Mouse (Mus musculus): Measurements from ENCODE around the gene Sh3bgrl3. TPM values are rescaled to one million over a fixed set of nuclear protein-coding genes. Genes with fewer than 3 reads are reported as not detected.
"Not testable (repeated sequence)": the region's sequence is repeated elsewhere in the genome, so short reads cannot be mapped to it uniquely, and the experiment has no call there.

Gene Sh3bgrl3
- total and polyA plus RNA-seq, 2 experiments: 6.0 to 45.0 TPM

GRCm38 (mm10) chr4:134164591-134164990 lies 36.0 kb upstream of the Sh3bgrl3 start:
- peak overlapping the region; percentile 38; the same call in 1 of the 2 replicates for H3K4me3 ChIP-seq (ENCODE audit: insufficient read depth, low read depth, low read length)
- WGBS: 64% methylated on average over 5 of the region's 6 CpGs
- no peak for TF ChIP-seq CTCF (IDR thresholded peaks at IDR 0.05; ENCODE audit: low read depth, low read length)
- H3K36me3 ChIP-seq (ENCODE audit: control insufficient read depth, insufficient read depth, low read length): peaks cover 17% of the 10 kb centered on the region
- H3K27ac ChIP-seq (replicated peaks; ENCODE audit: insufficient read depth, low read depth, low read length): peak overlapping the region; percentile 37
- H3K4me1 ChIP-seq (ENCODE audit: control insufficient read depth, insufficient read depth, low read length): peaks cover 2% of the 10 kb centered on the region; the same call in 1 of the 2 replicates
- DNase-seq (ENCODE audit: extremely low read depth, low read depth, low spot score): no peak
- peak overlapping the region; percentile 30; the same call in 1 of the 2 replicates for H3K9ac ChIP-seq (ENCODE audit: low read depth, low read length)
- no peaks in the 10 kb centered on the region for H3K27me3 ChIP-seq (ENCODE audit: control insufficient read depth, insufficient read depth, low read length)
- H3K79me2 ChIP-seq (ENCODE audit: control insufficient read depth, insufficient read depth, low read length): peaks cover 4% of the 10 kb centered on the region; the same call in 1 of the 2 replicates

GRCm38 (mm10) chr4:134160071-134160470 lies 31.5 kb upstream of the Sh3bgrl3 start:
- Histone ChIP-seq H3K9ac (ENCODE audit: low read depth, low read length) (peak overlapping the region; percentile 27), H3K4me1 (ENCODE audit: control insufficient read depth, insufficient read depth, low read length) (peaks cover 15% of the 10 kb centered on the region), H3K27ac (replicated peaks; ENCODE audit: insufficient read depth, low read depth, low read length) (peak overlapping the region; percentile 45), H3K4me3 (ENCODE audit: insufficient read depth, low read depth, low read length) (peak overlapping the region; percentile 57)
- 4% methylated on average over 30 of the region's 30 CpGs for WGBS
- H3K79me2 ChIP-seq (ENCODE audit: control insufficient read depth, insufficient read depth, low read length); H3K27me3 ChIP-seq (ENCODE audit: control insufficient read depth, insufficient read depth, low read length); H3K36me3 ChIP-seq (ENCODE audit: control insufficient read depth, insufficient read depth, low read length): not testable (repeated sequence)
- 0 out of 2 replicates have a peak, but pooled peaks have one; percentile 34 for TF ChIP-seq POLR2A (IDR thresholded peaks at IDR 0.05; ENCODE audit: extremely low read depth, insufficient read depth, low read length)
- DNase-seq (ENCODE audit: extremely low read depth, low read depth, low spot score): peak; percentile 68

- TF ChIP-seq CTCF (IDR thresholded peaks at IDR 0.05; ENCODE audit: low read depth, low read length) (no peak), POLR2A (IDR thresholded peaks at IDR 0.05; ENCODE audit: extremely low read depth, insufficient read depth, low read length) (no peak)
- Histone ChIP-seq H3K36me3 (ENCODE audit: control insufficient read depth, insufficient read depth, low read length) (no peaks in the 10 kb centered on the region; the same call in 1 of the 2 replicates), H3K9ac (ENCODE audit: low read depth, low read length) (0 out of 2 replicates have a peak overlapping the region, but pooled peaks have one; percentile 21), H3K4me3 (ENCODE audit: insufficient read depth, low read depth, low read length) (no peak overlapping the region), H3K4me1 (ENCODE audit: control insufficient read depth, insufficient read depth, low read length) (peaks cover 15% of the 10 kb centered on the region), H3K79me2 (ENCODE audit: control insufficient read depth, insufficient read depth, low read length) (peaks cover 4% of the 10 kb centered on the region; the same call in 1 of the 2 replicates), H3K27me3 (ENCODE audit: control insufficient read depth, insufficient read depth, low read length) (no peaks in the 10 kb centered on the region), H3K27ac (replicated peaks; ENCODE audit: insufficient read depth, low read depth, low read length) (peak overlapping the region; percentile 72)
- 81% methylated on average over 6 of the region's 6 CpGs for WGBS
- DNase-seq (ENCODE audit: extremely low read depth, low read depth, low spot score): no peak
Observed at GRCm38 (mm10) chr4:134158774-134159173, 30.2 kb upstream of the Sh3bgrl3 start.

- Histone ChIP-seq H3K27me3 (ENCODE audit: control insufficient read depth, insufficient read depth, low read length) (no peaks in the 10 kb centered on the region), H3K36me3 (ENCODE audit: control insufficient read depth, insufficient read depth, low read length) (peaks cover 3% of the 10 kb centered on the region), H3K4me1 (ENCODE audit: control insufficient read depth, insufficient read depth, low read length) (peaks cover 17% of the 10 kb centered on the region), H3K79me2 (ENCODE audit: control insufficient read depth, insufficient read depth, low read length) (peaks cover 10% of the 10 kb centered on the region; the same call in 1 of the 2 replicates), H3K27ac (replicated peaks; ENCODE audit: insufficient read depth, low read depth, low read length) (no peak overlapping the region), H3K9ac (ENCODE audit: low read depth, low read length) (no peak overlapping the region), H3K4me3 (ENCODE audit: insufficient read depth, low read depth, low read length) (no peak overlapping the region)
- 96% methylated on average over 2 of the region's 2 CpGs for WGBS
- TF ChIP-seq CTCF (IDR thresholded peaks at IDR 0.05; ENCODE audit: low read depth, low read length) (no peak), POLR2A (IDR thresholded peaks at IDR 0.05; ENCODE audit: extremely low read depth, insufficient read depth, low read length) (no peak)
- DNase-seq (ENCODE audit: extremely low read depth, low read depth, low spot score): no peak
Observed at GRCm38 (mm10) chr4:134157558-134157957, 29.0 kb upstream of the Sh3bgrl3 start.

GRCm38 (mm10) chr4:134156744-134157143 lies 28.2 kb upstream of the Sh3bgrl3 start:
- no peak for DNase-seq (ENCODE audit: extremely low read depth, low read depth, low spot score)
- H3K4me1 ChIP-seq (ENCODE audit: control insufficient read depth, insufficient read depth, low read length): peaks cover 21% of the 10 kb centered on the region
- no peak overlapping the region for H3K4me3 ChIP-seq (ENCODE audit: insufficient read depth, low read depth, low read length)
- peaks cover 7% of the 10 kb centered on the region for H3K36me3 ChIP-seq (ENCODE audit: control insufficient read depth, insufficient read depth, low read length)
- H3K79me2 ChIP-seq (ENCODE audit: control insufficient read depth, insufficient read depth, low read length): peaks cover 10% of the 10 kb centered on the region; the same call in 1 of the 2 replicates
- no peak overlapping the region for H3K9ac ChIP-seq (ENCODE audit: low read depth, low read length)
- TF ChIP-seq CTCF (IDR thresholded peaks at IDR 0.05; ENCODE audit: low read depth, low read length): no peak
- TF ChIP-seq POLR2A (IDR thresholded peaks at IDR 0.05; ENCODE audit: extremely low read depth, insufficient read depth, low read length): no peak
- H3K27ac ChIP-seq (replicated peaks; ENCODE audit: insufficient read depth, low read depth, low read length): no peak overlapping the region
- 73% methylated on average over 8 of the region's 8 CpGs for WGBS
- no peaks in the 10 kb centered on the region for H3K27me3 ChIP-seq (ENCODE audit: control insufficient read depth, insufficient read depth, low read length)

- Histone ChIP-seq H3K27ac (replicated peaks; ENCODE audit: insufficient read depth, low read depth, low read length) (peak overlapping the region; percentile 36), H3K4me1 (ENCODE audit: control insufficient read depth, insufficient read depth, low read length) (peaks cover 25% of the 10 kb centered on the region), H3K4me3 (ENCODE audit: insufficient read depth, low read depth, low read length) (no peak overlapping the region), H3K9ac (ENCODE audit: low read depth, low read length) (no peak overlapping the region), H3K27me3 (ENCODE audit: control insufficient read depth, insufficient read depth, low read length) (no peaks in the 10 kb centered on the region), H3K36me3 (ENCODE audit: control insufficient read depth, insufficient read depth, low read length) (peaks cover 14% of the 10 kb centered on the region), H3K79me2 (ENCODE audit: control insufficient read depth, insufficient read depth, low read length) (peaks cover 10% of the 10 kb centered on the region; the same call in 1 of the 2 replicates)
- TF ChIP-seq POLR2A (IDR thresholded peaks at IDR 0.05; ENCODE audit: extremely low read depth, insufficient read depth, low read length) (no peak), CTCF (IDR thresholded peaks at IDR 0.05; ENCODE audit: low read depth, low read length) (no peak)
- 87% methylated on average over 10 of the region's 10 CpGs for WGBS
- no peak for DNase-seq (ENCODE audit: extremely low read depth, low read depth, low spot score)
Observed at GRCm38 (mm10) chr4:134155961-134156465, 27.4 kb upstream of the Sh3bgrl3 start.
